Mouse (Mus musculus): ENCODE data around the gene Ifitm7.
"Not testable (repeated sequence)": the region's sequence is repeated elsewhere in the genome, so short reads cannot be mapped to it uniquely, and the experiment has no call there.

Ifitm7 gene

GRCm38 (mm10) chr16:13977026-13977425 lies 9.7 kb downstream of the Ifitm7 start:
- not testable (repeated sequence) for DNase-seq (ENCODE audit: low read depth)

GRCm38 (mm10) chr16:13976358-13976896 lies 10.3 kb downstream of the Ifitm7 start:
- DNase-seq (ENCODE audit: low read depth): not testable (repeated sequence)

GRCm38 (mm10) chr16:13972051-13972450 lies 14.6 kb downstream of the Ifitm7 start:
- DNase-seq (ENCODE audit: low read depth): no peak

DNA sequence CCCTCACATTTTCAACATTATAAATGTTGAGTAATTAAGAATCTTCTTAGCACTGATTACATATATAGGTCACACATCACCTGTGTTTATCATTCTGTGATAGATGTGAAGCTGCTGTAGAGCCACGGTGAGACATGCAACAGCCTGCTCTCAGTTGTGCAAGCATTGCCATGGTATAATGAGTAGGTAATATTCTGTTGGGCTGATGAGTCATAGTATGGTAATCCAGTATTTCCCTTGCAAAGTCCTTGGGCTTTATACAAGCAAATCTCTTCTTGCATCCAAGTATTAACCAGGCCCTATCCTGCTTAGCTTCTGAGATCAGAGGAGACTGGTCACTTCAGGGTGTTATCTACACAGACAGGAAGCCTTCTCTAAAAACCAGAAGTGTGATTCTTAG lies 17.6 kb downstream of the Ifitm7 start:
- DNase-seq (ENCODE audit: low read depth): peak; percentile 12

DNA sequence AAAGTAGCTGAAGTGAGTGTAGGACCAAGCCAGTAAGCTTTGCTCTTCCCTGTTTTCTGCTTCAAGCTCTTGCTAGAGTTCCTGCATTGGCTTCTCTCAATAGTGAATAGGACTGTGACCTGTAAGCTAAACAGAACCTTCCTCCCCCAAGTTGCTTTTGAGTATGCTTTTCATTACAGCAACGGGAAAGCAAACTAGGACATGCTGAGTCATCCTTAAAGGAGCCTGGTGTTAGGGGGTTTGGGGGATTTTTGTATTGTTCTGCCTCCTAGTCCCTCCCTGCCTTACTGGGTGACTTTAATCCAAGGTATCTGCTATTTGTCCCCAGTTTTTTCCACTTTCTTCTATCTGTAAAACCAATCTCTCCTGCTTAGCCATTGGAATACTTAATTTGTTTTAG lies 24.6 kb downstream of the Ifitm7 start:
- DNase-seq (ENCODE audit: low read depth): no peak

GRCm38 (mm10) chr16:13951245-13951644 lies 35.4 kb downstream of the Ifitm7 start:
- no peak for DNase-seq (ENCODE audit: low read depth)

DNA sequence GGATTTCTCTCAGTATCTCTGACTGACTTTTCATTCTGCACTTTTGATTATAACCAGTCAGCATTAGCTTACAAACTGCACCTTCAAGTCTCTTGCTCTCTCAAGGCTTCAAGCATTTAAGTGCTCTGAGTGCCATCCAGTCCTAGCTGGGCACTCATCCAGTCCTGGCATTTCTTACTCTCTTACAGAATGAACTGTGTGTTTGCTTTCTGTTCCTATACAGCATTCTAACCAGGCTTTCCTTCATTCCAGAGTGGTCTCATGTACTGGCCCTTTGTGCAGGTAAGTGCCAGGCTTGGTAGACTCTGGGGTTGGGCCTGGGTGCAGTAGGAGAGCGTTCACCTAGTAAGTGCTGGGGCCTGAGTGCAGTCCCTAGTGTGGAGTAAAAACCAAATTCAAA lies 40.4 kb downstream of the Ifitm7 start:
- no peak for DNase-seq (ENCODE audit: low read depth)

GRCm38 (mm10) chr16:13945153-13945552 lies 41.5 kb downstream of the Ifitm7 start:
- DNase-seq (ENCODE audit: low read depth): peak; percentile 17

- no peak for DNase-seq (ENCODE audit: low read depth)
Observed at GRCm38 (mm10) chr16:13944752-13945151, 41.9 kb downstream of the Ifitm7 start.

DNA sequence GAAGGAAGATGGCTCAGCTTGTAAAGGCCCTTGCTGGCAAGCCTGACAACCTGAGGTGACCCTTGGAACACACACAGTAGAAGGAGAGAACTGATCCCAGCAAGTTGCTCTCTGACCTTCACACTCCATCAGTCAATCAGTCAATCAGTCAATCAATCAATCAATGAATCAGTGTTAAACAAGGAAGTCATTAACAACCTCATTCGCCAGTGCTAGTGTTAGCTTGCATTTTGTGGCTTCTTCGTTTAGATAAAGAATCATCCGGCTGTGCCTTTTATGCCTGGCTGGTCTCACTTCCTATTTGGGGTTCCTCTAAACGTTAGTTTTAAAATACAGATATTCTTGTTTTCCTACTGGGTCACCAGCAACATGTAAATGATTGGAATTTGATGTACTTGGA lies 42.5 kb downstream of the Ifitm7 start:
- DNase-seq (ENCODE audit: low read depth): no peak

DNA sequence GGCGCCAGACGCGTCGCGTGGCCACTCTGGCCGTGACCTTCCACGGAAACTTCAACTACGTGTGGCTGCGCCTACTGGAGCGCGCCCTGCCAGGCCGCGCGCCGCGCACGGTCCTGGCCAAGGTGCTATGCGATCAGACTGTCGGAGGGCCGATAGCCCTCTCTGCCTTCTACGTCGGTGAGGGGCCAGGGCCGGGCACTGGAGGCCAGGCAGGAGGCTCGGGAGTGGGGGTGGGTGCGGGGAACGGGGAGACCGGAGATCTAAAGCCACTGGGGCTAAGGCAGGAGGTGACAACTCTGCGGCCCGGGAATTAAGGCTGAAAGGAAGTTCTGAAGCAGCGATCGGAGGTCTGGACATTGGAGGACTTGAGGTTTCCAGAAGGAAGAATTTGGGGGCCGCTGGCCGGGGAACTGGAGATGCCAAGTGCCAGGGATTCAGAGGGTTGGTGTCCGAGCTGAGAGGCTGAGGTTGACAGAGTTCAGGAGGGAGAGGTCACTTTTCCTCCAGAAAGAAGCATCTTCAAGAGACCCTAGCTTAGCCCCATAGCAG lies 45.8 kb downstream of the Ifitm7 start:
- no peak for DNase-seq (ENCODE audit: low read depth)

DNA sequence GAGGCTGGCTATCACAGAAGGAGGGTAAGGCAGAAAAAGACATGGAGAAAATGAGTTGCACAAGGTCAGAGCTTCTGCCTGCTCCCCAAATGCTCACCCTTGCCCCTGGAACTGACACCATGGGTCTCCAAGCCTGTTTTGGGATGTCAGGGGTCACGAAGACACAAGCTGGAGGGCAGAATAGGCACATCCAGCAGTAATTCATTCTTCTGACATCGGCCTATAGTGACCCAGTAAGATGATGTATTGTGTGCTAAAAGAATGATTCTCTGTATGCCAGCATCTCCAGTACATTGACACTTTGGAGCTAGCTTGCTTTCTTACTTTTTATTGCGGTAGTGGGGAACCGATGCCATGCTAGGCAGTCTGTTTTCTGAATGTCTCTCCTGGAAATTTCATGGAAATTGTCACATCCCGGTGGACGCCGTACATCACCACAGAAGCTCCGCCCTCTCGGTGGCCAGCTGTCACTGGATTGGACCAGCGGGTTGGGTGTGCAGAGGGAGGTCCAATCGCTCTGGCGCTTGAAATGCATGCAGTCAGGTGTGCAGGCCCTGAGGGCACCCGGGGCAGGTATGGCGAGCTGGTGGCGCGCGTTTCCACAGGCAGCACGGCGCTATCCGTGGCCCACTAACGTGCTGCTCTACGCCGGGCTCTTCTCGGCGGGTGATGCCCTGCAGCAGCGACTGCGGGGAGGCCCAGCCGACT lies 46.4 kb downstream of the Ifitm7 start:
- no peak for DNase-seq (ENCODE audit: low read depth)
